Mouse (Mus musculus): ENCODE measurements around the gene Ppp1cb. TPM values are rescaled to one million over a fixed set of nuclear protein-coding genes. Genes with fewer than 3 reads are reported as not detected.

Gene Ppp1cb
- 220 and 240 TPM in 2 replicates for polyA plus RNA-seq (2014; fragmentation: Nextera tagmentation; extraction: Ambion mirVana)

DNA sequence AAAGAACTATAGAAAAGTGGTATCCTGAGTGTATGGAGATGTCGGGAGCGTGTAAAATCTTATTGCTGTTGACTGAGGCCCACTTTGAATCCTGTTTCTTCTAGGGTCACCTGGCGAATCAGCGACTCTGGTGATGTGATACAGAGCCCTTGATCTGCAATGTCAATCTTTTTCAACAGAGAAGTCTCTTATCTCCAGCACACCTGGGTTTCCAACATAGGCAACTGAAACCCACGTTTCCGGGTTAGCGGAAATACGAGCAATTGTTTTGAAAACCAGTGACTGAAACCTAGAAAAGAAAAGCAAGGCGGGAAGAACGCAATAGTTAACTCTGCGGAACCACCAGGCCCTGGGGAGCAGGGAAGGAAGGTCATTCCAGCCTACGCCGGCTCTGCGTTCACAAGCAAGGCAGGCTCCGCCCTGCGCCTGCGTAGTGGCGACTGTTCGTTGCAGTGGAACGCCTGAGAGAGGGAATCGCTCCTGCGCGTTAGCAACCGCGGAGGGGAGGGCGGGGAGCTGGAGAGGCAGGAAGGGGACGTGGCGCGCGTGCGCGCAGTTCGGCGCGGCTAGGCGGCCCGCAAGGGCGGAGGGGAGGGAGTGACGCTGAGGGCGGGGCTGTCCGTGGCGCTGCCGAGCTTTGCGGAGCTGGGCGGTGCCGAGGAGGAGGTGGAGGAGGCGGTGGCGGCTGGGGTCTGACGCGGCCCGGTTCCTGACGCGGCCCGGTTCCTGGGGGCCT lies at the start of gene Ppp1cb:
Gene Ppp1cb (plus strand): TSS at position 436 of the 736 bp plus-strand sequence.
- Histone ChIP-seq H3K27ac (ENCODE audit: low read depth, low read length) (peak within 1 kb of the TSS; percentile 99), H3K4me1 (ENCODE audit: control insufficient read depth, insufficient read depth, low read length) (peaks cover 6% of the 10 kb centered on the region; the same call in 1 of the 2 replicates), H3K27me3 (ENCODE audit: control insufficient read depth, insufficient read depth, low read length) (no peaks in the 10 kb centered on the region), H3K9me3 (ENCODE audit: control insufficient read depth, low read length) (no peaks in the 10 kb centered on the region), H3K4me2 (ENCODE audit: low read depth, low read length) (peak within 1 kb of the TSS; percentile 49), H3K4me3 (ENCODE audit: low read depth, low read length) (peak within 1 kb of the TSS; percentile 85), H3K9ac (replicated peaks; ENCODE audit: low read depth, low read length) (peak within 1 kb of the TSS; percentile 96), H3K36me3 (ENCODE audit: control insufficient read depth, insufficient read depth, low read length) (no peaks in the 10 kb centered on the region)
- peak; percentile 98 for ATAC-seq (ENCODE audit: low read depth)
- WGBS: 2% methylated on average over 40 of the region's 54 CpGs

- H3K27me3 ChIP-seq (ENCODE audit: control insufficient read depth, insufficient read depth, low read length): no peaks in the 10 kb centered on the region
- no peaks in the 10 kb centered on the region for H3K9me3 ChIP-seq (ENCODE audit: control insufficient read depth, low read length)
- H3K4me3 ChIP-seq (ENCODE audit: low read depth, low read length): no peak overlapping the region
- ATAC-seq (ENCODE audit: low read depth): no peak
- no peak overlapping the region for H3K27ac ChIP-seq (ENCODE audit: low read depth, low read length)
- no peak overlapping the region for H3K4me2 ChIP-seq (ENCODE audit: low read depth, low read length)
- WGBS: 86% methylated on average over 2 of the region's 2 CpGs
- no peak overlapping the region for H3K9ac ChIP-seq (replicated peaks; ENCODE audit: low read depth, low read length)
- no peaks in the 10 kb centered on the region for H3K36me3 ChIP-seq (ENCODE audit: control insufficient read depth, insufficient read depth, low read length)
- H3K4me1 ChIP-seq (ENCODE audit: control insufficient read depth, insufficient read depth, low read length): no peaks in the 10 kb centered on the region
These were observed 48.9 kb upstream of the Ppp1cb start for GRCm38 (mm10) chr5:32409747-32410146.

GRCm38 (mm10) chr5:32410954-32411688 lies 47.5 kb upstream of the Ppp1cb start:
- H3K4me1 ChIP-seq (ENCODE audit: control insufficient read depth, insufficient read depth, low read length): no peaks in the 10 kb centered on the region
- H3K9me3 ChIP-seq (ENCODE audit: control insufficient read depth, low read length): no peaks in the 10 kb centered on the region
- H3K27me3 ChIP-seq (ENCODE audit: control insufficient read depth, insufficient read depth, low read length): no peaks in the 10 kb centered on the region
- H3K9ac ChIP-seq (replicated peaks; ENCODE audit: low read depth, low read length): no peak overlapping the region
- no peak overlapping the region for H3K27ac ChIP-seq (ENCODE audit: low read depth, low read length)
- H3K4me3 ChIP-seq (ENCODE audit: low read depth, low read length): no peak overlapping the region
- 80% methylated on average over 3 of the region's 3 CpGs for WGBS
- ATAC-seq (ENCODE audit: low read depth): no peak
- no peak overlapping the region for H3K4me2 ChIP-seq (ENCODE audit: low read depth, low read length)
- H3K36me3 ChIP-seq (ENCODE audit: control insufficient read depth, insufficient read depth, low read length): no peaks in the 10 kb centered on the region

DNA sequence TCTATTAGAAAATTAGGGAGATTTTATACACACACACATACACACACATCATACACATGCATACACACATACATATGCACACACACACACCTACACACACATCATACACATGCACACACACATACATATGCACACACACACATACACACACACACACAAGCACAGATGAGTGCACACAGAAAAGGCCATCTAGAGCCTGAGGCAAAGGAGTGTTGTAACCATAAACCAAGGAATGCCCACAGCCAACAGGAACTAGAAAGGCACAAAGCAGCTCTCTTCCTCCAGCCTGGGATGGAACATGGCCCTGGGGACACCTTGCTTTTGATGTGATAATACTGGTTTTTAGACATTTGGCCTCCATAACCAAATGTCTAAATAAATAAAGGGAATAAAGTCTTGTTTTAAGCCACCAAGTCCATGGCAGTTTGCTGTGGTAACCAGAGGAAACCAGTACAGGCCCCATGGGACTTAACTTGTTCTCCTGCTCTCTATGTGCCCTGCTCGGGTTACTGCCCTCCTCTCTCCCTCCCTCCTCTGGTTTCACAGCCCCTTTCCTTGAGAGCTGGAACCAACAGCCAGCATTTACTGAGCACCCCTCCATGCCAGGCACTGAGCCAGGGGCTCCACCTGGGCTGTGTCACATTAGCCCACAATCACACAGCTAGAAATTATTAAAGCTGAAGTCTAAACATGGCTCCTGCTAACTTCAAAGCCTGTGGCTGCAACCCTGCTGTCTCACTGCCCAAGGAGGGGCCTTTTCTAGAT lies 46.3 kb upstream of the Ppp1cb start:
- 15% methylated on average over 1 of the region's 1 CpGs for WGBS
- no peak overlapping the region for H3K27ac ChIP-seq (ENCODE audit: low read depth, low read length)
- no peaks in the 10 kb centered on the region for H3K36me3 ChIP-seq (ENCODE audit: control insufficient read depth, insufficient read depth, low read length)
- H3K4me1 ChIP-seq (ENCODE audit: control insufficient read depth, insufficient read depth, low read length): no peaks in the 10 kb centered on the region
- H3K9ac ChIP-seq (replicated peaks; ENCODE audit: low read depth, low read length): no peak overlapping the region
- H3K27me3 ChIP-seq (ENCODE audit: control insufficient read depth, insufficient read depth, low read length): no peaks in the 10 kb centered on the region
- H3K4me2 ChIP-seq (ENCODE audit: low read depth, low read length): no peak overlapping the region
- no peaks in the 10 kb centered on the region for H3K9me3 ChIP-seq (ENCODE audit: control insufficient read depth, low read length)
- H3K4me3 ChIP-seq (ENCODE audit: low read depth, low read length): no peak overlapping the region
- no peak for ATAC-seq (ENCODE audit: low read depth)

GRCm38 (mm10) chr5:32413083-32413482 lies 45.6 kb upstream of the Ppp1cb start:
- Histone ChIP-seq H3K36me3 (ENCODE audit: control insufficient read depth, insufficient read depth, low read length) (no peaks in the 10 kb centered on the region), H3K27me3 (ENCODE audit: control insufficient read depth, insufficient read depth, low read length) (no peaks in the 10 kb centered on the region), H3K9ac (replicated peaks; ENCODE audit: low read depth, low read length) (no peak overlapping the region), H3K4me1 (ENCODE audit: control insufficient read depth, insufficient read depth, low read length) (no peaks in the 10 kb centered on the region), H3K4me2 (ENCODE audit: low read depth, low read length) (no peak overlapping the region), H3K9me3 (ENCODE audit: control insufficient read depth, low read length) (no peaks in the 10 kb centered on the region), H3K27ac (ENCODE audit: low read depth, low read length) (no peak overlapping the region), H3K4me3 (ENCODE audit: low read depth, low read length) (no peak overlapping the region)
- ATAC-seq (ENCODE audit: low read depth): no peak
- 64% methylated on average over 2 of the region's 2 CpGs for WGBS

DNA sequence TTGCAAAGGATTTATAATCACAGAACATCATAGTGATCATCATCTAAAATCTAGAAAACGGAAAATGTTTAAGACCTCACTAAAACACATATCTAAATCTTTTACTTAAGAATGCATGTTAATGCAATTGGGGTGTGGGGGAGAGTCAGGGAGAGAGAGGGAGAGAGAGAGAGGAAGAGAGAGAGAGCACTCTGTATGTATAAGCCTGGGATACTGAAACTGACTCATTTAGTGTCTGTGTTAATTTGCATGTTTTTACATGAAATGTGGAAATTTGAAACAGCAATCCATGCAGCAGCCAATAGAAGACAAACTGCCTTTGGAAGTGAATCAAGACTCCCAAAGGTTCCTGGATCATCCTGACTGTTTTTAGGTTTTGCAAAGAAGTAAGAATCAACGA lies 45.1 kb upstream of the Ppp1cb start:
- Histone ChIP-seq H3K9me3 (ENCODE audit: control insufficient read depth, low read length) (no peaks in the 10 kb centered on the region), H3K27me3 (ENCODE audit: control insufficient read depth, insufficient read depth, low read length) (no peaks in the 10 kb centered on the region), H3K4me3 (ENCODE audit: low read depth, low read length) (no peak overlapping the region), H3K27ac (ENCODE audit: low read depth, low read length) (no peak overlapping the region), H3K4me2 (ENCODE audit: low read depth, low read length) (no peak overlapping the region), H3K36me3 (ENCODE audit: control insufficient read depth, insufficient read depth, low read length) (no peaks in the 10 kb centered on the region), H3K9ac (replicated peaks; ENCODE audit: low read depth, low read length) (no peak overlapping the region), H3K4me1 (ENCODE audit: control insufficient read depth, insufficient read depth, low read length) (no peaks in the 10 kb centered on the region)
- 66% methylated on average over 2 of the region's 2 CpGs for WGBS
- ATAC-seq (ENCODE audit: low read depth): no peak

DNA sequence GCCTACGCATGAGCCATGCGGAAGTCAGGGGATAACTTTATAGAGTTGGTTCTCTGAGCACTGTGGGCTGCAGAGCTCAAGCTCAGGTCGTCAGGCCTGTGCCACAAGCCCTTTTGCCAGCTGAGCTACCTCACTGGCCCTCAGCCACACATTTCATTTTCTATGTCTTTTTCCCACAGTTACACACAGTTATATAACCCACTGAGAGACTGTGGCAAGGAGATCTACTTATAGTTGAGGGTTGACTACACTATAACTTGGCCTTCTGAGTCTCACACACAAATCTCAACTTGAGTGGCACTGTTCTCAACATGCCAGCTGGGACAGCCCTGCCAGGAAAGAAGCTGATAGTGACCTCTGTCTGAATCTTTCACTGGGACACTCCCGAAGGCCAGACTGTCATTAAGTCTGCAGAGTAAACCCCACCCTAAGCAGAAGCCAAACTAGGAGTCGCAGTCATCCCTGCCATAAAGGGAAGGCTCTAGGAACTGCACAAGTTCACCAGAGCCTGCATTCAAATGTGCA lies 44.1 kb upstream of the Ppp1cb start:
- H3K36me3 ChIP-seq (ENCODE audit: control insufficient read depth, insufficient read depth, low read length): no peaks in the 10 kb centered on the region
- no peak overlapping the region for H3K9ac ChIP-seq (replicated peaks; ENCODE audit: low read depth, low read length)
- H3K4me2 ChIP-seq (ENCODE audit: low read depth, low read length): no peak overlapping the region
- WGBS: 72% methylated on average over 5 of the region's 5 CpGs
- H3K4me3 ChIP-seq (ENCODE audit: low read depth, low read length): no peak overlapping the region
- H3K27me3 ChIP-seq (ENCODE audit: control insufficient read depth, insufficient read depth, low read length): no peaks in the 10 kb centered on the region
- H3K4me1 ChIP-seq (ENCODE audit: control insufficient read depth, insufficient read depth, low read length): no peaks in the 10 kb centered on the region
- no peak for ATAC-seq (ENCODE audit: low read depth)
- H3K27ac ChIP-seq (ENCODE audit: low read depth, low read length): no peak overlapping the region
- H3K9me3 ChIP-seq (ENCODE audit: control insufficient read depth, low read length): no peaks in the 10 kb centered on the region

GRCm38 (mm10) chr5:32415554-32415953 lies 43.1 kb upstream of the Ppp1cb start:
- no peak overlapping the region for H3K9ac ChIP-seq (replicated peaks; ENCODE audit: low read depth, low read length)
- no peaks in the 10 kb centered on the region for H3K27me3 ChIP-seq (ENCODE audit: control insufficient read depth, insufficient read depth, low read length)
- H3K4me3 ChIP-seq (ENCODE audit: low read depth, low read length): no peak overlapping the region
- no peak for ATAC-seq (ENCODE audit: low read depth)
- no peaks in the 10 kb centered on the region for H3K36me3 ChIP-seq (ENCODE audit: control insufficient read depth, insufficient read depth, low read length)
- 91% methylated on average over 6 of the region's 6 CpGs for WGBS
- H3K9me3 ChIP-seq (ENCODE audit: control insufficient read depth, low read length): no peaks in the 10 kb centered on the region
- no peak overlapping the region for H3K4me2 ChIP-seq (ENCODE audit: low read depth, low read length)
- no peak overlapping the region for H3K27ac ChIP-seq (ENCODE audit: low read depth, low read length)
- no peaks in the 10 kb centered on the region for H3K4me1 ChIP-seq (ENCODE audit: control insufficient read depth, insufficient read depth, low read length)
